Mouse (Mus musculus): ENCODE data around the gene Man2b2. TPM values are rescaled to one million over a fixed set of nuclear protein-coding genes. Genes with fewer than 3 reads are reported as not detected.

Gene Man2b2
- 10 to 100 TPM in 1 of 2 experiments, 1 to 10 TPM in 1; 5.7 to 48.2 TPM for polyA plus RNA-seq (2012; fragmentation: generic; extraction: Trizol)

DNA sequence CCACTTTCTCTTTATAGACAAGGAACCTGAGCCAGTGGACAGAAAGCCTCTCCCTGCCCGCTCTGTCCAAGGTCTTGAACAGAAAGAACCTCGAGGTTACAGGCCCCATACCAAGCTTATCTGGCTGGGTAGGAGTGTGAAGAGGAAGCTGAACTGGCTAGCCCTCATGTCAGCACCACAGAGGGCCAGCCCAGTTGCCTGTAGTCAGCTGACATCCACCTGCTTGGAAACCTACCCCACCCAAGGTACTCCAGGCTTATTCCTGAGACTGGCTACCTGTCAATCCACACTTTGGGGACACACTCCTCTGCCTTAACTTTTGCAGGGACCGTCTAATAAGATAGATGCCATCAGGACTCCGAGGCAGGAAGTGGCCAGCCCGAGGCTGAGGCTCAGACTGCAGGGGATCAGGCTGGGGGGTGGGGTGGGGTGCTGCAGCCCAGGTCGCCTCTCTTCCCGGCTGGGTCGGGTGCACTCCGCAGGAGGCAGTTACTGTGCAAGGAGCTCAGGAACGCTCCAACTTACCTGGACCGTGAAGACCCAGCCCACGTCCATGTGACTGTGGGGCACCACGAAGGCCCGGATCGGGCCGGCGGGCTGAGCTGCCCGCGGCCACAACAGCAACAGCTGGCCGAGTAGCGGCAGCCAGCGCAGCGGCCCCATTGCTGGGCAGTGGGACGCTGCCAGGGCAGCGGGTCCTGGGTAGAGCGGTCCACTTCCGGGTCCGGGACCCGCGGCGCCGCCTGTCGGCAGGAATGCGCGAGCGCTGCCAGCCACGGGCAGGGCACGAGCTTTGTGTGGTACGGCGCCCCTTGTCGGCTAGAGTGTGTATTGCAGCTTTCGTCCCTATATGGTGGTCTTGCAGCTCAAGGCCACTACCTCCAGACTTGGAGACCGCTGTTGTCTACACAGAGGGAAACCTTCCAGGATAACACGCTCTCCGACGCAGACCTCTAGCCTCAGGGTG, at the start of gene Man2b2:
Gene Man2b2, minus strand, starts transcription at position 741 of the 967 bp plus-strand sequence.

DNA sequence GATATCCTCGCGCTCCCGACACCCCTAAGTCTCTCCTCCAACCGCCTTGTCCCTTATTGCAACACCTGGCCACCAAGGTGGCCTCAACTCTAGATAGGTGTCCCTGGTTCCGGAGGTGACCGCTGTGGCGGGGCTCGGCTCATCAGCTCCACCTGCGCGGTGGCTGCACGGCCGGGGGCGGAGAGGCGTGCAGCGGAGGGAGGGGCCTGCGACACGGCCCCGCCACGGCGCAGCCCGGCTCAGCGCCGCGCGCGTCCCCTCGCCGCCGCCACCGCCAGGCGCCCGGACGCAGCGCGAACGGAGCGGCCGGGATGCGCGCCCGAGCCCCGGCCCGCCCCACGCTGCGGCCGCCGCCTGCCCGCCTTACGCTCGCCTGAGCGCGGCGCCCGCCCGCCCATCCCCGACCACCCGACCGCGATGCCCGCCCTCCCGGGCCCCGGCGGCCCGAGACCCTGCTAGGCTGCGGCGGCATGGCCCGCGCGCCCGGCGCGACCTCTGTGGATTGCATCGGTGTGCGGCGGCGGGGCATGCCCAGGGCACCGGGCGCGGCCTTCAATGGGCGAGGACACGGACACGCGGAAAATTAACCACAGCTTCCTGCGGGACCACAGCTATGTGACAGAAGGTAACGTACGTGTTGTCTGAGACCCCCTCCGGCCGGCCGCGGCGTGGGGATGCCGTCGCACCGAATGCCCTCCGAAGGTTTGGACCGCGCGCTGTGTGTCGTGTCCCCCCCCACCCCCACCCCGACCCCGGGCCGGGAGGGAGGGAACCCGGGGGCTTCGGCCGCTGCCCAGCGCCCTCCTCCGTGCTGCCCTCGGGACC, 38.0 kb upstream of the Man2b2 start, which contains the start of gene Ppp2r2c:
Gene Ppp2r2c, plus strand, starts transcription at position 248 of the 825 bp plus-strand sequence.

GRCm38 (mm10) chr5:36796296-36797014, 34.0 kb downstream of the Man2b2 start, which contains the start of gene Mrfap1:
Mrfap1 (minus strand) TSS chr5:36796772.

Other genes starting within 250 kb of the Man2b2 start
- 10 to 100 TPM in 1 of 2 experiments, 1 to 10 TPM in 1; 3.3 to 24.1 TPM for gene Tbc1d14, start 237.4 kb downstream of the Man2b2 start, polyA plus RNA-seq (2012; fragmentation: generic; extraction: Trizol)
- gene D5Ertd579e, start 134.6 kb downstream of the Man2b2 start, polyA plus RNA-seq (2012; fragmentation: generic; extraction: Trizol): 10 to 100 TPM in 1 of 2 experiments, 1 to 10 TPM in 1; 3.0 to 19.5 TPM
- 10 to 100 TPM; 10.0 to 25.8 TPM for gene Bloc1s4, start 82.0 kb downstream of the Man2b2 start, polyA plus RNA-seq (2012; fragmentation: generic; extraction: Trizol)
- 100 to 1,000 TPM in 1 of 2 experiments, 10 to 100 TPM in 1; 81.0 to 382 TPM for gene Mrfap1, start 33.9 kb downstream of the Man2b2 start, polyA plus RNA-seq (2012; fragmentation: generic; extraction: Trizol)
- under 1 TPM in 1 of 2 experiments, not detected in 1; 0.01 TPM for gene Ppp2r2c, start 37.9 kb upstream of the Man2b2 start, polyA plus RNA-seq (2012; fragmentation: generic; extraction: Trizol)
- gene Wfs1, start 158.6 kb upstream of the Man2b2 start, polyA plus RNA-seq (2012; fragmentation: generic; extraction: Trizol): 10 to 100 TPM in 1 of 2 experiments, 1 to 10 TPM in 1; 2.7 to 12.3 TPM